ENCODE assay signal across 8 mouse cellular contexts in genomic region chr7:98178560-98179231, GRCm38 (mm10). TPM values are rescaled to one million over a fixed set of nuclear protein-coding genes. Genes with fewer than 3 reads are reported as not detected.
DNase-seq lines count a peak whose midpoint lies in the region; ATAC-seq lines count a peak whose summit lies in the region.

No protein-coding gene starts in this region.

- no peak for DNase-seq in heart, embryonic 10.5 days (ENCODE audit: low spot score)
- no peak for DNase-seq in heart, postnatal 25 days (ENCODE audit: low spot score)
- DNase-seq in kidney, adult 11 months, result peak; percentile 72
- no peak for DNase-seq in layer of hippocampus, adult 11-12 months (ENCODE audit: low spot score)
- no peak for DNase-seq in retina, embryonic 14.5 days (ENCODE audit: low spot score)
- DNase-seq in ovary, adult 18-20 months (ENCODE audit: low spot score), result no peak

- H3K36me3 ChIP-seq in heart, embryonic 10.5 days, result no peaks in the 10 kb centered on the region
- no peaks in the 10 kb centered on the region for H3K36me3 ChIP-seq in embryonic facial prominence, embryonic 12.5 days
- peaks cover 33% of the 10 kb centered on the region for H3K36me3 ChIP-seq in megakaryocyte, embryonic 14.5 days (replicated peaks; ENCODE audit: low read length)

- H3K9me3 ChIP-seq in heart, embryonic 10.5 days, result no peaks in the 10 kb centered on the region
- H3K9me3 ChIP-seq in embryonic facial prominence, embryonic 12.5 days, result no peaks in the 10 kb centered on the region
- peaks cover 4% of the 10 kb centered on the region; the same call in 1 of the 2 replicates for H3K9me3 ChIP-seq in megakaryocyte, embryonic 14.5 days

- peak overlapping the region; percentile 88 for H3K27ac ChIP-seq in heart, embryonic 10.5 days
- no peak overlapping the region for H3K27ac ChIP-seq in embryonic facial prominence, embryonic 12.5 days

- ATAC-seq in embryonic facial prominence, embryonic 12.5 days (ENCODE audit: insufficient number of reproducible peaks, insufficient read depth, low FRiP score, low TSS enrichment), result peak; percentile 48; the same call in 1 of the 2 replicates

- WGBS in heart, embryonic 10.5 days, result 83% methylated on average over 5 of the region's 5 CpGs
- WGBS in embryonic facial prominence, embryonic 12.5 days, result 87% methylated on average over 5 of the region's 5 CpGs

- intact Hi-C loops in heart, postnatal 25 days (cut with DNase I), result no loop called here

- peaks cover 43% of the 10 kb centered on the region for H3K4me1 ChIP-seq in heart, embryonic 10.5 days
- peaks cover 9% of the 10 kb centered on the region; the same call in 1 of the 2 replicates for H3K4me1 ChIP-seq in embryonic facial prominence, embryonic 12.5 days
- H3K4me1 ChIP-seq in megakaryocyte, embryonic 14.5 days, result peaks cover 94% of the 10 kb centered on the region

- peak overlapping the region; percentile 67; the same call in 1 of the 2 replicates for H3K9ac ChIP-seq in embryonic facial prominence, embryonic 12.5 days

- H3K4me2 ChIP-seq in embryonic facial prominence, embryonic 12.5 days (replicated peaks), result peak overlapping the region; percentile 87

- H3K27me3 ChIP-seq in heart, embryonic 10.5 days (ENCODE audit: insufficient read depth, poor library complexity, severe bottlenecking), result peaks cover 7% of the 10 kb centered on the region; the same call in 1 of the 2 replicates
- no peaks in the 10 kb centered on the region; the same call in 1 of the 2 replicates for H3K27me3 ChIP-seq in embryonic facial prominence, embryonic 12.5 days
- H3K27me3 ChIP-seq in megakaryocyte, embryonic 14.5 days (replicated peaks), result no peaks in the 10 kb centered on the region

- peak overlapping the region; percentile 75 for H3K4me3 ChIP-seq in heart, embryonic 10.5 days
- peak overlapping the region; percentile 75 for H3K4me3 ChIP-seq in embryonic facial prominence, embryonic 12.5 days
- H3K4me3 ChIP-seq in megakaryocyte, embryonic 14.5 days (replicated peaks), result peak overlapping the region; percentile 99

RNA-seq across cellular contexts. Expression of gene Capn5, which starts 0.6 kb away (rescaled TPM):
- 9.4 and 11.0 TPM in 2 replicates for polyA plus RNA-seq in heart, embryonic 10.5 days (2016; fragmentation: Nextera tagmentation; extraction: Ambion mirVana)
- 1 to 10 TPM; 1.9 to 2.0 TPM for total RNA-seq in heart, postnatal 25 days (2021)
- 5.0 and 5.7 TPM in 2 replicates for polyA plus RNA-seq in embryonic facial prominence, embryonic 12.5 days (2016; fragmentation: Nextera tagmentation; extraction: Ambion mirVana)
- 38.7 and 73.9 TPM in 2 replicates for polyA plus RNA-seq in megakaryocyte, embryonic 14.5 days (2012; ENCODE audit: insufficient read depth, low replicate concordance)

RNA-seq across cellular contexts. Expression of gene B3gnt6, which starts 20.6 kb away (rescaled TPM):
- 0.06 TPM in 1 of 2 replicates, not detected in the other for polyA plus RNA-seq in heart, embryonic 10.5 days (2016; fragmentation: Nextera tagmentation; extraction: Ambion mirVana)
- total RNA-seq in heart, postnatal 25 days (2021), result not detected
- not detected in 2 replicates for polyA plus RNA-seq in embryonic facial prominence, embryonic 12.5 days (2016; fragmentation: Nextera tagmentation; extraction: Ambion mirVana)
- polyA plus RNA-seq in megakaryocyte, embryonic 14.5 days (2012; ENCODE audit: insufficient read depth, low replicate concordance), result not detected in 2 replicates

RNA-seq across cellular contexts. Expression of gene Omp, which starts 33.4 kb away (rescaled TPM):
- 0.33 TPM in 2 replicates for polyA plus RNA-seq in heart, embryonic 10.5 days (2016; fragmentation: Nextera tagmentation; extraction: Ambion mirVana)
- total RNA-seq in heart, postnatal 25 days (2021), result under 1 TPM in 1 of 2 experiments, not detected in 1; 0.11 TPM
- 0.43 and 0.46 TPM in 2 replicates for polyA plus RNA-seq in embryonic facial prominence, embryonic 12.5 days (2016; fragmentation: Nextera tagmentation; extraction: Ambion mirVana)
- polyA plus RNA-seq in megakaryocyte, embryonic 14.5 days (2012; ENCODE audit: insufficient read depth, low replicate concordance), result 0.29 TPM in 1 of 2 replicates, not detected in the other

RNA-seq across cellular contexts. Expression of gene Myo7a, which starts 59.4 kb away (rescaled TPM):
- polyA plus RNA-seq in heart, embryonic 10.5 days (2016; fragmentation: Nextera tagmentation; extraction: Ambion mirVana), result 16.4 and 17.3 TPM in 2 replicates
- total RNA-seq in heart, postnatal 25 days (2021), result 1 to 10 TPM; 4.2 to 5.4 TPM
- polyA plus RNA-seq in embryonic facial prominence, embryonic 12.5 days (2016; fragmentation: Nextera tagmentation; extraction: Ambion mirVana), result 14.0 and 16.1 TPM in 2 replicates
- polyA plus RNA-seq in megakaryocyte, embryonic 14.5 days (2012; ENCODE audit: insufficient read depth, low replicate concordance), result 37.5 and 149 TPM in 2 replicates
